Mouse (Mus musculus): ENCODE measurements around the gene Sh3bp4.

Sh3bp4 gene

DNA sequence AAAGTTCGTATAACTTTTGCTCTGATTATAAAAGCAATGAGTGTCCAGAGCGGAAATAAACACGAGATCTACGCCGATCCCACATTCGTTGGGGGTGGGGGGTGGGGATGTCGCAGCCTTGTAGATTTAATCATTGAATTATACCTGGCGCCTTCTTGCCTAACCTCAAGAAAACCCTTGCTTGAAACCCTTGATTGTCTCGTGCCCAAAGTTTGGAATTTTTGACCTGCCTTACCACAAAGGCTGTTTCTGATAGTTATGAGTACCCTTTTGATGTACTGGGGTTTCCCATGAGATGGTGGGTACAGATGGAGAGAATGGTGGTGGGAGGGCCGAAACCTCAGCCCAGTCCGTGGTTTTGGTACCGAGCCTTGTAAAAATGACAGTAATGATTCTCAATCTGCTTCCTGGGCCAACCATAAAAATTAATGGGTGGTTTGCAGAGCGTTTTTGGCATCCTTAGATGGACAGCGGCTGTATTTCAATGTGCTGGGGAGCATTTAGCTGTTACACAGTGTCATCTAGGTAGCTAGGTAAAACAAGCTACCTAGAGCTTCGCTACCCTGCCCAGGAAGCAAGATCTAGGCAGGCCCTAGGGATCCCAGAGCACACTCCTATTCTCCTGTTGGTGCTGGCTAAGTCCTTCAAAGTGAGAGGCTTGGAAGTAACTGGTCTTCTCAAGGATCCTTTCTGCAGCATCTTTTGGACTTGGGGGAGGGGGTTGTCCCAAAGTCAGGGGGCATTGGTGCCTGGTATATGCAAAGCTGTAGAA lies 1.3 kb downstream of the Sh3bp4 start:
- no peak for DNase-seq (ENCODE audit: low read depth)

DNA sequence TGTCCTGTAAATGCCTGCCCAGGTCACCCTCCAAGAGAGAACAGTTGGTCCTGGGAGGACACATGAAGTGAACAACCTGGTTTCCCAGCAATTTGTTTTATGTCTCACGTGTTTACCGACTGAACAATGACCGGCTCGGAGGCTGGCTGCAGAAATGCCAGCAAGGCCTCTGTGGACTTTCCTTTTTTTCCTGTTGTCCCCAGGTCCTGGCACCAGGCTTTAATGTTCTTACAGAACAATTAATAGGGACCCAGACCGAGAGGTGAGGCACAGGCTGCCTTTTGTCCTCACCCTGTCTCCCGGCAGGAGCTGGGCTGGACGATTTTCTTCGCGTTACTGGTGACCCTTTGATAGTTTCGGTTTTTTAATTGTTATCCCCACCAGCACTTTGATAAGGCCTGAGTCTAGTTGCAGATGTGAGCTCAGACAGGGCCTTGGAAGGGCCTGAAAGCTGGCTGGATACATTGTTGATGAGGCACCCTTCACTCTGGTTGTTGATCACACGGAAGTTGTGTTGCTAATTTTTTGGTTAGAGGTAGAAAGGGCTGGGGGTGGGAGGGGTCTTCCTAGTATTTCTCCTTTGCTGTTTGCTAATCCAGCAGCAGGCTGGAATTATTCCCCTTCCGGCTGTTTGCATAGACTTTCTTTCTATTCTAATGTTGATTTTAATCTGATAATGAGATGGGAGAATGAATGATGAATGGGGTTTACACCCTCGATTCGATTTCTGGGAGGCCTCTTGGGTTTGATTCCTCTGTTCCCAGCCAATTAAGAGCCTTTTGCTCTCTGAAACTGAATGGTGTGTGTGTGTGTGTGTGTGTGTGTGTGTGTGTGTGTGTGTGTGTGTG lies 2.2 kb downstream of the Sh3bp4 start:
- no peak for DNase-seq (ENCODE audit: low read depth)

DNA sequence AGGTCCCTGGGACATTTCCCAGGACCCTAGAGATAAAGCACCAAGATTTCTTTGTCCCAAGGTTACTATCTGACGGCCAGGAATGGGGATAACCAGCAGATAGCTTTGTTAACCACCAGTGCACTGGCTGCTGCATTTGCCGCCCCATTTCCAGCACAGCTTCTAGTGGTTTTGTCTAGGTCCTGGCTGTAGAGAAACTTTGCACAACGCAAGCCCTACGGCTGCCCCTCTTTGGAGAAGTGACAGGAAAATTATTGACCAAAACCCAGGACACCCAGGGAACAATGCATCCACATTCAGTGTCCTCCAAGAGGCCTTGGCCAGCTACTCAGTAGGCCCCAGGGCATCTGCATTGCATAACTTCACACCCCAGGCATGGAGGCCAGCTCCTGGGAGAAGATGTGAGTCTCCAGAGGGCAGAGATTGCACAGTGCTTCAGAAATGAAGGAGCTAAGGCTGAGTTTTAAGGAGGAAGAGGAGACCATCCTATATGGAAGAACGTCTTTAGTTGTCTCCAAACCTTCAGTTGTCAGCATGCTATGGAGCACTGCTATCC lies 3.2 kb downstream of the Sh3bp4 start:
- no peak for DNase-seq (ENCODE audit: low read depth)

DNA sequence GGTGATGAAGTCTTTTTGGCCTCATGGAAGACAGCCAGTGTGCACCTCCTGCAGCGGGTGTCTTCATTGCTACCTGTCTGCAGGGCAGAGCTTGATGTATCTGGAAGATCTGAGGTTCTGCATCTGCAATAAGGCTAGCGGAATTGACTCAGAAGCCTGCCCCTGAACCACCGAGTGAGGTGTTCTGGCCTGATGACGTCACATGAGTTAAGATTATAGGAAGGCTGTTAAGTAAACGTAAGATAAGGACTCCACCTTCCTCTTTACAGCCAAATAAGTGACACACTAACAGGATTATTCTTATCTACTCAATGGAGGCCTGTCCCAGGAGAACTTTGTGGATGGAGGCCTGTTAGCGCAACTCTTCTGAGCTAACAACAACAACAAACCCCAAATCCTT lies 4.5 kb downstream of the Sh3bp4 start:
- no peak for DNase-seq (ENCODE audit: low read depth)

DNA sequence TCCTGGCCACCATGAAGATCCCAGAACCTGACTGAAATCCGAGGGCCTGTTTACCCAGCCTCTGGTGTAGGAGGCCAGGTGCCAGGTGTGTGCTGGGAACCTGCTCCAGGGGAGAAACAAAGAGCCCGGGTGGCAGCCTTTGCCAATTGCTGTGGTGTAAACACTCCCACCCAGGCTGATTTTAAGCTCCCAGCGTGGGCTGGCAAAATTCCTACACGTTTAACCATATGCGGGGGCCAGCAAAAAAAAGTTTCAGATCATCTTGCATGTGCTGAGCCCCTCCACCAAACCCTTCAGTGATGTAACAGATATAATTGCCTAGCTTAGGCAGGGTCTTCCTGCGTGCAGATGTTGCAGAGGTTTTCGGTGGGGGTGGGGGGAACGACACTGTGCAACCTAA lies 4.9 kb downstream of the Sh3bp4 start:
- DNase-seq (ENCODE audit: low read depth) = no peak

DNA sequence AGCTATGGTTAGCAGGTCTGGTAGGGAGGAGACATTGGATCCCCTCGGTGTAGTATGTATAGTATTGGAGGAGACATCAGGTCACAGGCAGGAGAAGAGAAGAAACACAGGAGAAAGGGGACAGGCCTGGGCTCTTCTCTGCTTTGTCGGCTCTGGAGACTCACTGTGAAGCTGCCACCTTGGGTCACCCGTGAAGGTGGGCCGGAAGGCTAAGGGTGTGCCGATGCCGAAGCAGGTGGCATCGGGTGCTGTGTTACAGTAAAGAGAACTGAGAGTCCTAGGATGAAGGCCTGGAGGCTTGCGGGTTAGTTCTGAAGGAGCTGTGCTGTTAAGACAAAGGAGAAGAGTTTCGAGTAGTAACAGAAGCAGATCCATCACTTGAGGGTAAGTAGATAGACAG lies 6.6 kb downstream of the Sh3bp4 start:
- no peak for DNase-seq (ENCODE audit: low read depth)

DNA sequence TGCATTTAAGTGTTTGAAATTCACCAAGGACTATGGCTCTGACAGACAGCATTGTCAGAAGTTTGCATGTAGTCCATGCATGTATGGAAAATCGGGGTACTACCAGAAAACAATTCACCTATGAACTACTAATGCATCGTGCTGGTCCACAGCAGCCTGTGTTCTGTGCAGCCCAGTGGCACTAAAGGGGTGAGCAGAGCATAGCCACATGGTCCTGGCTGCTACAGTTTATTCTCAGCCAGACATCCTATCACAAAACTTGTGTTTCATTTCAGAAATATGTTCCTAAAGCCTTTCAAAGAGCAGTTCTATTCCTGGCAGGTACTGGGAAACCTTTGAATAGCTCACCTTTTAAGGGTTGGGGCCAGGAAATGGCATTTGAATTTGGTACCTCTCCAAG lies 8.0 kb downstream of the Sh3bp4 start:
- no peak for DNase-seq (ENCODE audit: low read depth)

DNA sequence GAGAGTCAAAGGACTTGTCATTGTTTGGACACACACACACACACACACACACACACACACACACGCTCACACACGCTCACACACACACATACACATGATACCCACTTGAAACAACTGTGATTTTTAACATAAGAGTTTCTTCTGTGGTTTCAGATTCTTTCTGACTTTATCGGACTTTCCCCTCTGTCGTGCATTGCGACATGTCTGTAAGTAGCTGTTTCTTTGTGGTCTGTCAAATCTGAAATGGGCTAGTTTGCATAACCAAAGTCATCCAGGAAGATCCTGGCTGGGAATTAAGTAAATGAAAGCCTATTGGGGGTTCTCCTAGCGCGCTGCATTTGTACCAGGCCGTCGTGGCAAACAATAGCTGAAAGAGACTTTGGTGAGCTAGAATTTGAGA lies 8.5 kb downstream of the Sh3bp4 start:
- no peak for DNase-seq (ENCODE audit: low read depth)

DNA sequence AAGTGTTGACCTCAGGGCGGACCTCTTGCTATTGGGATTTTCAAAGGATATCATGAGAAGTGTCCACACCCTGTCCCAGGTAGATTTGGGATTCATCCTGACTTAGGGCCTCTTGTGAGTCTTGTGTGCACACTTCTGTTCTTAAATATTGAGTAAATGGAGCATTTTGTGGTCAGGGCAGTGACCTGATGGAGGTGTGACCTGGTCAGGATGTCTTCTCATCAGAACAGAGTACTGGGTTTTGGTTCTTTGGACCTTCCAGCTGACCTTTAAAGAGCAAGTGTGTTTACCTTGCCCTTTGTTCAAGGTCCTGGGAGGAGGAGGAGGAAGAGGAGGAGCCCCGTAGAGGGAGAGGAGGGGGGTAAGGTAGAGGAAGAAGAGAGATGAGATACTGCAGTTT lies 9.0 kb downstream of the Sh3bp4 start:
- no peak for DNase-seq (ENCODE audit: low read depth)

DNA sequence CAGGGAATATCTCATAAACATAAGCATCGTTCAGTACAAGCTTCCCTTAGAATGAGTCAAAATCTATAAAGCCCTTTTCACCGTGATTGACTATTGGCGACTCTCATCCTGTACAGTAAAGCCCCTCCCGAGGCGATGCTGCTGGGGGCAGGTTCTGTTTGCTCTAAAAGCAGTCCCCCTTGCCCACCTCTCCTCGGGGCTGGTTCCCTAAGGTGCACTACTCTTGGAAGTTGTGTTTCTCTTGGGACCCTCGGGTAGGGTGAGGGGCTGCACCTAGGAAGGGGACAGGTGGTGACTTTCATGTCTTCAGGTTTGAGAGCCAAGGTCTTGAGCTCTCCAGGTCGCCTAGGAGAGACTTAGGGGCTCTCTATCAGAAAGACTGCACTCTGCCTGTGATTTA lies 10.2 kb downstream of the Sh3bp4 start:
- DNase-seq (ENCODE audit: low read depth) = no peak

DNA sequence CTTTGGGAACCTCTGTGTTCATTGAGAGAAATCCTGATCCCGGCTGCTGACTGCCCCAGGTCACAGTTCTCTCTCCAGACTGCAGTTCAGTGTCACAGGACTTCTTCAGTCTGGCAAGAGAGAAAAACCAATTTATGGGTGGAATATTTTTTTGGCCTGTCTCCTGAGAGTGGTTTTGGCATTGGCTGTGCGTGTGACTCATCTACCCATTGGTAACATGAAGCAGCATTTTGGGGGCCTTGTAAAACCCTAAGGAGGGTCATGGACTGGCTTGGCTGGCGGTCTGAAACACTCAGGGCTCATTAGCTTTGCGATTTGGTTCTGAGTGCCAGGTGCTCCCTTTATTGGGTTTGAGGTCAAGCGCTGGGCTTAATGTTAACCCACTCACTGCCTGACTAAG lies 10.6 kb downstream of the Sh3bp4 start:
- peak; percentile 93 for DNase-seq (ENCODE audit: low read depth)

DNA sequence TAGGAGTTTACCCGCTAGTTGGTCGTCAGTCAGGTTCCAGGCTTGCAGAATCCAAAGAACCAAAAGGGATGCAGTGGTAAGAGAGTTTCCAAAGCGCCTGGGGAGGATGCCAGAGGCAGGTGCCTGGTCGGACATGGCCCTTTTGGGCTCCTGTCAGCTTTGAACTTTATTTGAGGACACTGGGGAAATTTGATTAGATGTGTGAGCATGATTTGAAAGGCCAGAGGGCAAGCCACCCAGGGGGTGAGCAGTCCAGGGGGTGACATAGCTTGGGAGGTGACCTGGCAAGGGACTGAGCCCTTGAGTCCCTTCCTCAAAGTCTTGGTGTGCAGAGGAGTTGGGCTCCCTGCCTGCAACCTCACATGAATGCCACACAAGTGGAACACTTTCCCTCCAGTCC lies 11.2 kb downstream of the Sh3bp4 start:
- DNase-seq (ENCODE audit: low read depth) = no peak

DNA sequence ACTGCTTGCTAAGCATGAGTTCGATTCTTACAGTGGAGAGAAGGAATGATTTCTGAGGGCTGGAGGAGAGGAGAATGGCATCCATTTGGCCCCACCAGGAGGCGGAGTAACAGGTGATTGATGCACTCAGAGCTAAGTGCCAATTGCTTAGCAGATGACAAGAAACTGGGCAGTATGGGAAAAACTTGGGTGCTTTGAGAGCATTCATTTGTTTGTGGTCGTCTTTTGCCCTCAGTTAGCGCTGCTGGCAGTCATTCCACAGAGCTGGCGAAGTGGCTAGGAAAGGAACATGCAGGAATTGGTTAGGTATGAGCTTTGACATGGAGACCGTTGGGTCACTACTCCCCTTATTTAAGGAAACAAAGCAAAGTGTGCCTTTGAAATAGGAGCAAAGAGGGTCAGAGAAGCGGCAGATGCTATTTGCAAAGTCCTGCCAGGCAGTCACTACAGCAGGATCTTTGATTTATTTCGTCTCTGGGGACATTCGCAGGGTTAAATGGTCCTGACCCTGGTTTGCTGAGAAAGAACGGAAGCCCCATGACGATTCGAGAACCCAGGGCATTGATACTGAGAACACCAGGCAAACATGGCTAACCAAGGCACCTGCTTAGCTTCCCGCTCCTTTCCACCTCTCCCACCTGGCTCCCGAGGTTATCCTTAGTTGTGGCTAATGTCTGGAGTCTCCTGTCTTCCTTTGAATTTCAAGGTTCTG lies 12.1 kb downstream of the Sh3bp4 start:
- DNase-seq (ENCODE audit: low read depth) = no peak

DNA sequence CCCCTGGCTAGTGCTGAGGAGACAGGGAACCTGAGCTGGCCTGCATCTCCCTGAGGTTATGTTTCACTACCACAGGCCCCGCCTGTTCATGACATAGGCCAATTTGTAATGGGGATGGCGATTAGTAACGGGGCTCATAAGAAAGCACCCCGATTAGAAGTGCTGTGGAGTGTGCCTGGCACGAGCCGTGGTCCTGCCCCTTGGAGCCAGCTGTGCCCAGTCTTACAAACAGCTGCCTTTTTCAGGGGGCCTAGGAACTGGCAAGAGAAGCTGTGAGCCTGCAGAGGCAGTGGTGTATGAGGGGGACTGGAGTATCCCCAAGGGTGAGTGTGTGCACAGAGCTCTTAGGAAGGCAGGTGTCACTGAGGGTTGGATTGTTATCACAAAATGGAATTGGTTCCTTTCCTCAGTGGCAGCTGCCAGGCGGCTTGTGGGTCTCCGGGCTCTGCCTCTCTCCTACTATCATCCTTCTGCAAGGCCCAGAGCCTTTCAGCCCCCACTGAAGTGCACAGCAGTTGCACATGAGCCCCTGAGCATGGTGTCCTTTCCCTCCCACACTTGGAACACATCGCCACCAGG lies 16.4 kb downstream of the Sh3bp4 start:
- no peak for DNase-seq (ENCODE audit: low read depth)

DNA sequence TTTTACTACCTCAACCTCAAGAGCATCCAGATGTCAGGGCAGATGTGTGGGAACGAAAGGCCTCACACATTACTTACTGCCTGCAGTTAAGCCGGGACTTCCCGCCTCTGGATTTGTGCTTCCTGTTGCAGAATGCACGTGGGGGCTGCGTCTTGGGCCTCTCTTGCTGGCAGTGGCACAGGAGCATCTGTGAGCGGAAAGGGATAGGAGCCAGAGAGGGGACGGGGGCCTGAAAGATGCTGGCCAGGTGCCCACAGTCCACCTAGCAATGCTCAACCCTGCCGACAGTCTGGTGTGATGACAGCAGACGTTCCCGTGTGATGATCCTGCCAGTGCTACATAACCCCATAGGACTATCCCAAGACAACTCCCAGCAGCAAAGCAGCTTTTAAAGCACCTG lies 17.9 kb downstream of the Sh3bp4 start:
- no peak for DNase-seq (ENCODE audit: low read depth)

DNA sequence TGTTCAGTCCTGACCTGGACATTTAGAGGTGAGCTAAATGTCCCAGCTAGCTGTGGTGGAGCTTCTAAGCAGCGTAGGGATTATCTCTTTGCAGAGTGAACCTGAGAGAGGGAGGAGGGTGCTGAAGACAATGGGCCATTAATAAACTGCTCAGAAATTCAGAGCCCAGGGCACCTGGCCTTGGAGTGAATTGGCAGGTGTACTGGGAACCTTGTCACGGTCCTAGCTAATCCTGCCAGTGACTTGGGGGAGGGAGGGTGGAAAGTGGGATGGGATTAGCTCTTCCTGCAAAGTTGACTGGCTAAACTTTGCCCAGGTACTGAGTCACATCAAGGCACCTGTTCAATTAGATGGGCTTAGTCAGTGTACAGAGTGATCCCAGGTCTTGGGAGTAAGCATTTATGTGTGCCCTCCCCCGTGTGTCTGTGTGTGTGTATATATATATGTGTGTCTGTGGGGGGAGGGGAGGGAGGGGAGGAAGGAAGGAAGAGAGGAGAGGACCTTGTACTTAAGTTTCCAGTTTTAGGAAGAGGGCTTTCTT lies 18.6 kb downstream of the Sh3bp4 start:
- DNase-seq (ENCODE audit: low read depth) = no peak

DNA sequence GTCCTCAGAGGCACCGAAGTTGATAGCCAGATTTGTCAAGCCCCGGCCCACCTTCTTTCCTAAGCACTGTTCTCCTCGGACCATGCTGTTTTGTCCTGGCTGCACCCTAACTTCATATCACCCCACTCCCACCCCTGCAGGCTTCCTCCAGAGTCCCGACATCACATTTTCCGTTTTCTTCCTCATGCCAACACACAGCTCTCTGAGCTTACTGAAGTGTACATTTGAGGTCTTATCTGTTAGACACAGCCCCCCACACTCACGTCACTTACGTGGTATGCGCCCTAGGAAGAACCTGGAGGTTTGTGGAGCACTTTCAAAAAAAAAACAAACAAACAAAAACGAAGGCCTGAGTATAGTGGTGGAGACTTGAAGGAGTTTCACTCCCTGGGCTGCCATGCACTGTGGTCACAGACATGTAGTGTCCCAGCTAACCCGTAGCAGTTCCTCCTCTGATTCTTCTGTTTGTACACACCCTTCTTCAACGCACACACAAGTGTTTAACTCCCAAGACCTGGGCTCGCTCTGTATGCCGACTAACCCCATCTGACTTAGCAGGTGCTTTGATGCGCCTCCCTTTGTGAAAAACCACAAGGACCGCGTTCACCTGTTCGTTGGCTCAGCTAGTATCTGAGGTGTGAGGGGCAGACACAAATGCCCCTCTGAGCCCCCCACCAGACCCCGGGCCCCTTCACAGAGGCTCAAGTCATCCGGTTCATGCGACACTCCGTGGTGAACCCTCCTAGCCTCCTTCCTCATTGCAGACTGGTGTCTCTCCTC lies 19.8 kb downstream of the Sh3bp4 start:
- no peak for DNase-seq (ENCODE audit: low read depth)

DNA sequence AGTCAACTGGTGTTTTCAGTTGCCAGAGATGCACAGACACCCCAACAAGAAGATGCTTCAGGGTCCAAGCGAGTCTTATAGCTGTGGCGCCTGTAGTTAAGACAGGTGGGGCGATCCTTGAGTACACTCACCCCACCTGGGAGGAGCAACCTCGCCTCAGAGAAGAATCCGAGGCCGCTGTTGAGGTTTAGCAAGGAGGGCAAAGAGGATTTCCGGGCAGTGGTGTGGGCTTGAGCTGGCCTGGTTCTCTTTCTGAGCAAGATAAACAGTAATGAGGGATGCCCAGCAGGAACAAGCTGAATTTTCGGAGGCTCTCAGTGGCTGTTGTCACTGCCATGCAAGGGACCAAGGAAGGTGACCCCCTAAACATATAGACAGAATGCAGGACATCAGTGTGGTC lies 20.5 kb downstream of the Sh3bp4 start:
- DNase-seq (ENCODE audit: low read depth) = no peak

DNA sequence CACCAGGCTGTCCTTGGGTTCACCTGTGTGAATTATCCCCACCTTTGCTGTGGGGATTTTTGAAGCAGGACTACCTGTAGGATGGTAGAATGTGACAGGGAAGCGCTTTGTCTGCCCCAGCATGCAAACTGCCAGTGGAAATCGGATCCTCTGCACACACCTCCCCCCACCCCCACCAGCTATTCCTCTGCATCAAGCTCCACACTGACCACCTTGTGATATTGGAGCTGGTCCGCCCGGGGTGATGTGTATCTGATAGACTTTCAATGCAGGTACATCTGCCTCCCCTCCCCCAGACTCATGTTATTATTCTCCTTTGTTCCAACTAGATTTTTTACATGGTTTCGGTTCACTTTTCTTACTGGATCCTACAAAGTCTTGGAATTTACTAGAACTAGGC lies 21.8 kb downstream of the Sh3bp4 start:
- DNase-seq (ENCODE audit: low read depth) = no peak

DNA sequence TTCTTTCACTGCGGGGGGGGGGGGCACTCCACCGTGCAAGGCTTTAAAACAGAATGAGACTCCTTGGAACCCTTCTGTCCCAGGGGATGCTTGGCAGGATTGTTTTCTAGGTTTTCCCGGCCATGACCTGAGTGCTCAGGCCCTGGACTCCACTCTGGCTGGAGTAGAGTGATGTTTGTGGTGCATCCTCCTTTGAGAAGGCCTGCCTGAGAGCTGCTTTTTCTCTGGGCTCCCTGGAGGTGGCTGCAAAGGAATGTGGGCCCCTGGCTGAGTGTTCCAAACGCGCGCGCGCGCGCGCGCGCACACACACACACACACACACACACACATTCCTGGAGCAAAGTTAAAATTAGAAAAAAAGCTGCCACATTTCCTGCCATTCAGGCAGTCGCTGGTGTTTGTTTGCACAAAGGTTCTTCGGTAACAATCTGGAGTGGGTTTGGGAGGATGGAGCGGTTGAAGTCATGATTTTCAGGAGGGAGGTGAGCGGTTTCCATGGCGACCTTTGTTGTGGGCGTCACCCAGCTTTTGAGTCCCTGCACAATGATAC lies 22.3 kb downstream of the Sh3bp4 start:
- no peak for DNase-seq (ENCODE audit: low read depth)

DNA sequence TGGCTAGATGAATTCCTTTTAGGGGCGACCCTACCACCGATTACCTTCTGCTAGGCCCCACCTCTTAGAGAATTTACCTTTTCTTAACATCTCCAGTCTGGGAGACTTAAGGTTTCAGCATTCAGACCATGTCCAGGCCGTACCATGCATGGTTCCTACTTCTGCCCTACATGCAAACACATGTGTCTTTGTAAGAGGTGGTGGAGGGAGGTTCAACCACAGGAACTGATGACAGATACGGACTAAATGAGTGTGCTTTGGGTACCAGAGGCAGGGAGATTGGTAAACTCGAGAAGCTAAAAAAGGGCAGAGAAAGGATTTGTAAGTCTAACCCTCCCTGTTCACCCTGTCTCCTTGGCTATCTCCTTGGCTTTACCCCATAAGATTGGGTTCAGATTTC lies 23.5 kb downstream of the Sh3bp4 start:
- DNase-seq (ENCODE audit: low read depth) = no peak
